Mouse (Mus musculus) adrenal gland, postnatal 25 days (tissue): ENCODE results near the gene Vmn1r163. TPM values are rescaled to one million over a fixed set of nuclear protein-coding genes. Genes with fewer than 3 reads are reported as not detected.
"Not testable (repeated sequence)": the region's sequence is repeated elsewhere in the genome, so short reads cannot be mapped to it uniquely, and the experiment has no call there.

Experiments used
- DNase-seq: peaks from one replicate; pipeline ENCODE4 v3.0.0; 2021; ENCODE audit warnings: mixed read lengths
- long read RNA-seq: library from polyadenylated mRNA; stranded (forward); transcript quantifications from one replicate; pipeline ENCODE4 v2.0.0, GENCODE M21; 2021
- total RNA-seq: library from RNA; stranded (reverse); gene quantifications from 2 replicates; pipeline ENCODE4 v1.2.3, GENCODE M21; 2021

The Vmn1r163 gene
- total RNA-seq, result not detected in 2 replicates
- long read RNA-seq, result 0 reads

- DNase-seq, result not testable (repeated sequence)
Observed at GRCm38 (mm10) chr7:23055240-23055639, at the start of gene Vmn1r163. Gene Vmn1r163 (plus strand): TSS chr7:23055540.

DNA sequence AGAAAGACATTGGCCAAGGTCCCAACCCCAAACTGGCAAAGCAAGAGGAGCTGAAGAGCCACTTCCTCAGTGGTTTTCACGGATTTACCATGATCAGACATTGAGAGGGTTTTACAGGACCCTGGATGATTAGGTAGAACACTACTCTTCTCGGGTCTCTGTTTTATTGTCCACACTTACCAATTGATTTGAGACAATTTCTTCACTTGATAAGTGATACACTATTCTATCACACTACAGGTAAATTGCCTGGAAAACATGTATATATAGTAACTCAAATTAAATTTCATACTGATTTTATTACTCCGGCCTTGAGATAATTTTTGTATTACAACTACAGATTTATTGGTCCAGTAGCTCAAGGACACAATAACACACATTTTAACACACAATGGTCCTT lies 35.5 kb upstream of the Vmn1r163 start, which contains the start of gene Gm4216:
TSS of gene Gm4216 (minus strand) at position 101 of the 400 bp plus-strand sequence.
- DNase-seq, result not testable (repeated sequence)

- DNase-seq, result not testable (repeated sequence)
Observed at GRCm38 (mm10) chr7:23067356-23067755, 12.0 kb downstream of the Vmn1r163 start, which contains the start of gene Gm8720. Gene Gm8720 (minus strand): TSS chr7:23067456.

Other genes starting within 250 kb of the Vmn1r163 start
- gene Vmn1r159, start 211.9 kb upstream of the Vmn1r163 start, total RNA-seq, result not detected in 2 replicates
- gene Vmn1r160, start 184.3 kb upstream of the Vmn1r163 start, total RNA-seq, result not detected in 2 replicates
- not detected in 2 replicates for gene Gm4214, start 70.9 kb upstream of the Vmn1r163 start, total RNA-seq
- gene Gm4216, start 35.6 kb upstream of the Vmn1r163 start, total RNA-seq, result not detected in 2 replicates
- not detected in 2 replicates for gene Gm8720, start 11.9 kb downstream of the Vmn1r163 start, total RNA-seq
- not detected in 2 replicates for gene Gm10662, start 88.9 kb downstream of the Vmn1r163 start, total RNA-seq
- gene Vmn1r165, start 161.8 kb downstream of the Vmn1r163 start, total RNA-seq, result not detected in 2 replicates
- gene Vmn1r166, start 196.1 kb downstream of the Vmn1r163 start, total RNA-seq, result not detected in 2 replicates
- gene Gm6902, start 223.4 kb downstream of the Vmn1r163 start, total RNA-seq, result not detected in 2 replicates
- gene Nlrp4e, start 245.7 kb downstream of the Vmn1r163 start, total RNA-seq, result not detected in 2 replicates